Mouse (Mus musculus) left cerebral cortex, postnatal 4 days (tissue): Measurements from ENCODE around the gene Ccdc188. TPM values are rescaled to one million over a fixed set of nuclear protein-coding genes. Genes with fewer than 3 reads are reported as not detected.
A peak's percentile ranks its signal among the peaks of the same experiment; 100 is the strongest.
"Not testable (repeated sequence)": the region's sequence is repeated elsewhere in the genome, so short reads cannot be mapped to it uniquely, and the experiment has no call there.

Experiments used
- DNase-seq: peaks from one replicate; pipeline ENCODE4 v3.0.0-alpha.2; 2022
- intact Hi-C: fragments of 180-260 bp; cut with DNase I; formaldehyde crosslinking; loops from one replicate; pipeline ENCODE4 v1.15.1; 2025
- total RNA-seq, 2 experiments: library from RNA; stranded (reverse); gene quantifications; 2 replicates each; pipeline ENCODE4 v1.2.3; 2021

Ccdc188 gene
- not detected for total RNA-seq

- DNase-seq: no peak
- intact Hi-C loops: loop anchor here (10.0 kb wide), 1 partner anchor 293 kb away; the partner anchor contains the start of gene Slc25a1
Measured at GRCm38 (mm10) chr16:18217579-18217978, at the start of gene Ccdc188. TSS of gene Ccdc188 (plus strand) at chr16:18217879.

GRCm38 (mm10) chr16:18169156-18169555 lies 48.5 kb upstream of the Ccdc188 start:
- no peak for DNase-seq
- intact Hi-C loops: no loop called here

- no peak for DNase-seq
- intact Hi-C loops: loop anchor here (5.0 kb wide), 1 partner anchor 42 kb away; the partner anchor contains the start of gene Rtn4r
Measured at GRCm38 (mm10) chr16:18169776-18170175, 47.9 kb upstream of the Ccdc188 start.

- intact Hi-C loops: loop anchor here (5.0 kb wide), 1 partner anchor 45 kb away; the partner anchor contains the start of gene Rtn4r
- peak; percentile 93 for DNase-seq
Measured at GRCm38 (mm10) chr16:18172266-18172855, 45.3 kb upstream of the Ccdc188 start.

GRCm38 (mm10) chr16:18173231-18173630 lies 44.4 kb upstream of the Ccdc188 start:
- no peak for DNase-seq
- intact Hi-C loops: loop anchor here (5.0 kb wide), 1 partner anchor 46 kb away; the partner anchor contains the start of gene Rtn4r

GRCm38 (mm10) chr16:18173788-18174187 lies 43.9 kb upstream of the Ccdc188 start:
- intact Hi-C loops: loop anchor here (5.0 kb wide), 1 partner anchor 46 kb away; the partner anchor contains the start of gene Rtn4r
- DNase-seq: no peak

- intact Hi-C loops: no loop called here
- DNase-seq: no peak
Measured at GRCm38 (mm10) chr16:18175817-18176541, 41.7 kb upstream of the Ccdc188 start.

GRCm38 (mm10) chr16:18176758-18177157 lies 40.9 kb upstream of the Ccdc188 start:
- intact Hi-C loops: no loop called here
- DNase-seq: no peak

- intact Hi-C loops: no loop called here
- DNase-seq: no peak
Measured at GRCm38 (mm10) chr16:18179591-18179990, 38.1 kb upstream of the Ccdc188 start.

- intact Hi-C loops: no loop called here
- no peak for DNase-seq
Measured at GRCm38 (mm10) chr16:18181398-18181797, 36.3 kb upstream of the Ccdc188 start.

- DNase-seq: no peak
- intact Hi-C loops: no loop called here
Measured at GRCm38 (mm10) chr16:18182766-18183165, 34.9 kb upstream of the Ccdc188 start.

GRCm38 (mm10) chr16:18185715-18186449 lies 31.8 kb upstream of the Ccdc188 start:
- intact Hi-C loops: no loop called here
- no peak for DNase-seq

- DNase-seq: peak; percentile 42
- intact Hi-C loops: no loop called here
Measured at GRCm38 (mm10) chr16:18186798-18187197, 30.9 kb upstream of the Ccdc188 start.

- DNase-seq: no peak
- intact Hi-C loops: no loop called here
Measured at GRCm38 (mm10) chr16:18187221-18187620, 30.5 kb upstream of the Ccdc188 start.

- no peak for DNase-seq
- intact Hi-C loops: no loop called here
Measured at GRCm38 (mm10) chr16:18191006-18191405, 26.7 kb upstream of the Ccdc188 start.

- peak; percentile 50 for DNase-seq
- intact Hi-C loops: no loop called here
Measured at GRCm38 (mm10) chr16:18194208-18194985, 23.3 kb upstream of the Ccdc188 start.

GRCm38 (mm10) chr16:18195068-18195467 lies 22.6 kb upstream of the Ccdc188 start:
- intact Hi-C loops: no loop called here
- no peak for DNase-seq

GRCm38 (mm10) chr16:18195561-18195960 lies 22.1 kb upstream of the Ccdc188 start:
- intact Hi-C loops: not testable (repeated sequence)

GRCm38 (mm10) chr16:18197881-18198280 lies 19.8 kb upstream of the Ccdc188 start:
- intact Hi-C loops: no loop called here
- DNase-seq: no peak

More at GRCm38 (mm10) chr16:18195561-18195960, 22.1 kb upstream of the Ccdc188 start:
- DNase-seq: not testable (repeated sequence)

- intact Hi-C loops: no loop called here
Measured at GRCm38 (mm10) chr16:18198365-18199098, 19.1 kb upstream of the Ccdc188 start.

More at GRCm38 (mm10) chr16:18198365-18199098, 19.1 kb upstream of the Ccdc188 start:
- no peak for DNase-seq
